Mouse (Mus musculus): ENCODE results near the gene Muc2. TPM values are rescaled to one million over a fixed set of nuclear protein-coding genes. Genes with fewer than 3 reads are reported as not detected.

Gene Muc2
- polyA plus RNA-seq, 1 experiment from 2014 or later = 0.19 TPM

GRCm38 (mm10) chr7:141772058-141772557, 82.0 kb downstream of the Muc2 start:
- Histone ChIP-seq H3K4me3 (no peak overlapping the region), H3K27me3 (no peaks in the 10 kb centered on the region), H3K9me3 (replicated peaks) (no peaks in the 10 kb centered on the region), H3K4me1 (peaks cover 13% of the 10 kb centered on the region), H3K36me3 (no peaks in the 10 kb centered on the region), H3K27ac (no peak overlapping the region), H3K4me2 (replicated peaks) (no peak overlapping the region), H3K9ac (no peak overlapping the region)
- WGBS = 75% methylated on average over 1 of the region's 1 CpGs
- ATAC-seq (ENCODE audit: low FRiP score) = no peak

GRCm38 (mm10) chr7:141774855-141775254, 84.7 kb downstream of the Muc2 start:
- no peak overlapping the region for H3K9ac ChIP-seq
- no peaks in the 10 kb centered on the region for H3K27me3 ChIP-seq
- WGBS = 91% methylated on average over 2 of the region's 2 CpGs
- ATAC-seq (ENCODE audit: low FRiP score) = no peak
- H3K36me3 ChIP-seq = no peaks in the 10 kb centered on the region
- peaks cover 13% of the 10 kb centered on the region for H3K4me1 ChIP-seq
- H3K9me3 ChIP-seq (replicated peaks) = no peaks in the 10 kb centered on the region
- no peak overlapping the region for H3K27ac ChIP-seq
- H3K4me2 ChIP-seq (replicated peaks) = no peak overlapping the region
- no peak overlapping the region for H3K4me3 ChIP-seq

GRCm38 (mm10) chr7:141776199-141776598, 86.1 kb downstream of the Muc2 start:
- H3K27me3 ChIP-seq = no peaks in the 10 kb centered on the region
- H3K27ac ChIP-seq = no peak overlapping the region
- H3K9ac ChIP-seq = no peak overlapping the region
- H3K9me3 ChIP-seq (replicated peaks) = no peaks in the 10 kb centered on the region
- H3K4me2 ChIP-seq (replicated peaks) = no peak overlapping the region
- 90% methylated on average over 5 of the region's 5 CpGs for WGBS
- H3K4me3 ChIP-seq = no peak overlapping the region
- no peak for ATAC-seq (ENCODE audit: low FRiP score)
- no peaks in the 10 kb centered on the region for H3K36me3 ChIP-seq
- peaks cover 13% of the 10 kb centered on the region for H3K4me1 ChIP-seq

GRCm38 (mm10) chr7:141788677-141789452, 98.7 kb downstream of the Muc2 start, which contains the start of gene Muc5ac:
Gene Muc5ac (plus strand): TSS chr7:141788972.
- H3K4me1 ChIP-seq = no peaks in the 10 kb centered on the region
- 84% methylated on average over 6 of the region's 6 CpGs for WGBS
- no peak within 1 kb of the TSS for H3K4me3 ChIP-seq
- H3K4me2 ChIP-seq (replicated peaks) = no peak within 1 kb of the TSS
- ATAC-seq (ENCODE audit: low FRiP score) = no peak
- H3K9ac ChIP-seq = no peak within 1 kb of the TSS
- no peaks in the 10 kb centered on the region; the same call in 1 of the 2 replicates for H3K27me3 ChIP-seq
- no peak within 1 kb of the TSS for H3K27ac ChIP-seq
- no peaks in the 10 kb centered on the region for H3K36me3 ChIP-seq
- H3K9me3 ChIP-seq (replicated peaks) = no peaks in the 10 kb centered on the region

- Histone ChIP-seq H3K4me3 (no peak overlapping the region), H3K27me3 (no peaks in the 10 kb centered on the region; the same call in 1 of the 2 replicates), H3K9me3 (replicated peaks) (no peaks in the 10 kb centered on the region; the same call in 1 of the 2 replicates), H3K27ac (no peak overlapping the region), H3K4me2 (replicated peaks) (no peak overlapping the region), H3K4me1 (no peaks in the 10 kb centered on the region), H3K9ac (no peak overlapping the region), H3K36me3 (no peaks in the 10 kb centered on the region)
- no peak for ATAC-seq (ENCODE audit: low FRiP score)
- WGBS = 97% methylated on average over 1 of the region's 1 CpGs
These were observed 104.1 kb downstream of the Muc2 start for GRCm38 (mm10) chr7:141794251-141794650.

- no peak overlapping the region for H3K4me3 ChIP-seq
- no peaks in the 10 kb centered on the region for H3K36me3 ChIP-seq
- H3K4me2 ChIP-seq (replicated peaks) = no peak overlapping the region
- peaks cover 3% of the 10 kb centered on the region; the same call in 1 of the 2 replicates for H3K27me3 ChIP-seq
- no peaks in the 10 kb centered on the region for H3K4me1 ChIP-seq
- no peak for ATAC-seq (ENCODE audit: low FRiP score)
- H3K9ac ChIP-seq = no peak overlapping the region
- H3K27ac ChIP-seq = no peak overlapping the region
- WGBS = 96% methylated on average over 7 of the region's 7 CpGs
- H3K9me3 ChIP-seq (replicated peaks) = no peaks in the 10 kb centered on the region
These were observed 113.1 kb downstream of the Muc2 start for GRCm38 (mm10) chr7:141803206-141803605.

Other genes with a start within 250 kb of the Muc2 start
- gene Pidd1, start 246.3 kb upstream of the Muc2 start, polyA plus RNA-seq (2016; fragmentation: Nextera tagmentation; extraction: Ambion mirVana) = 10.8 and 11.6 TPM in 2 replicates
- 801 and 888 TPM in 2 replicates for gene Rplp2, start 243.0 kb upstream of the Muc2 start, polyA plus RNA-seq (2016; fragmentation: Nextera tagmentation; extraction: Ambion mirVana)
- gene Pnpla2, start 235.1 kb upstream of the Muc2 start, polyA plus RNA-seq (2016; fragmentation: Nextera tagmentation; extraction: Ambion mirVana) = 16.2 and 19.1 TPM in 2 replicates
- gene Cracr2b, start 229.2 kb upstream of the Muc2 start, polyA plus RNA-seq (2016; fragmentation: Nextera tagmentation; extraction: Ambion mirVana) = 7.7 and 8.9 TPM in 2 replicates
- 14.4 and 17.3 TPM in 2 replicates for gene Cd151, start 222.9 kb upstream of the Muc2 start, polyA plus RNA-seq (2016; fragmentation: Nextera tagmentation; extraction: Ambion mirVana)
- gene Polr2l, start 215.2 kb upstream of the Muc2 start, polyA plus RNA-seq (2016; fragmentation: Nextera tagmentation; extraction: Ambion mirVana) = 62.0 and 69.0 TPM in 2 replicates
- 30.1 and 31.1 TPM in 2 replicates for gene Tspan4, start 215.1 kb upstream of the Muc2 start, polyA plus RNA-seq (2016; fragmentation: Nextera tagmentation; extraction: Ambion mirVana)
- gene Chid1, start 150.5 kb upstream of the Muc2 start, polyA plus RNA-seq (2016; fragmentation: Nextera tagmentation; extraction: Ambion mirVana) = 31.8 and 32.1 TPM in 2 replicates
- gene Ap2a2, start 128.2 kb upstream of the Muc2 start, polyA plus RNA-seq (2016; fragmentation: Nextera tagmentation; extraction: Ambion mirVana) = 114 and 117 TPM in 2 replicates
- gene Muc6, start 35.0 kb upstream of the Muc2 start, polyA plus RNA-seq (2016; fragmentation: Nextera tagmentation; extraction: Ambion mirVana) = 0.17 and 0.30 TPM in 2 replicates
- not detected in 2 replicates for gene Muc5ac, start 98.6 kb downstream of the Muc2 start, polyA plus RNA-seq (2016; fragmentation: Nextera tagmentation; extraction: Ambion mirVana)
- 0.05 and 0.07 TPM in 2 replicates for gene Muc5b, start 148.7 kb downstream of the Muc2 start, polyA plus RNA-seq (2016; fragmentation: Nextera tagmentation; extraction: Ambion mirVana)
- gene Tollip, start 228.2 kb downstream of the Muc2 start, polyA plus RNA-seq (2016; fragmentation: Nextera tagmentation; extraction: Ambion mirVana) = 65.1 and 67.3 TPM in 2 replicates